Mouse (Mus musculus) right cerebral cortex, adult 18-20 months (tissue): ENCODE data around the gene Hemgn.

ENCODE experiments used
- DNase-seq: peaks from one replicate; pipeline ENCODE4 v3.0.0; 2022; ENCODE audit warnings: mixed read lengths

The Hemgn gene

DNA sequence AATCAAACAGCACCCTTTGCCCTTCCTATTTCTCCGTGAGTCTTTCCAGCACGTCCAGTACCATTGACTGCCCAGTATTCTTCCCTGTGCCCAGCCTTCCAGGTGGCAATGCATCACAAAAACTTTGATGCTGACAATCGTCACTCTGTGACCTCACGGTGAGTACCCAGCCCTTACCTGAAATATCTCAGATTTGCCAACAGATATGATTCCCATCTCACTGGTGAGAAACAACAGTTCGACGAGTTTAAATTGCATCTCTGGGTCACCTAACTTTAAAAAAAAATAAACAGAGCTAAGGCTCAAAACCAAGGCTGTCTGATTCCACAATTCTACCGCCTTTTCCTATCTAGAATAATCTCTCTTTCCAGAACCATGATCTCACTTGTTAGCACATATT lies at the start of gene Hemgn:
Gene Hemgn (minus strand): TSS at position 101 of the 400 bp plus-strand sequence.
- DNase-seq = no peak

DNA sequence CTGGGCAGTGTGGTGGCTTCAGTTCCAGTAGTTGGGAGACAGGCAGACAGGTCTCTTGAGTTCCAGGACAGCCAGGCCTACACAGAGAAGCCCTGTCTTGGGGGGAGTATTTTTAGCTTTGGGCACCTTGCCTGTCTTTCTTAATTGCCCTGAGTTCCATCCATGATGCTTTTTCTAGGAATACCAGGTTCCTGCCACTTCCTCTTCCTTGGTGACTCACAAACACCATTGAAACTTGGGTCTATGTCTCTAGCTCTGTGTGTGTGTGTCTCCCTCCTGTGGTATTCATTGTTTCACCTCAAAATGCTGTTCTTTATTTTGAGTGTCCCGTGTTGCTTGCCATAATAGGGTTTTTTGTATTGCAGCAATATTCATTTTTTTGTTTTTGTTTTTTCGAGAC lies 45.1 kb upstream of the Hemgn start:
- DNase-seq = no peak

DNA sequence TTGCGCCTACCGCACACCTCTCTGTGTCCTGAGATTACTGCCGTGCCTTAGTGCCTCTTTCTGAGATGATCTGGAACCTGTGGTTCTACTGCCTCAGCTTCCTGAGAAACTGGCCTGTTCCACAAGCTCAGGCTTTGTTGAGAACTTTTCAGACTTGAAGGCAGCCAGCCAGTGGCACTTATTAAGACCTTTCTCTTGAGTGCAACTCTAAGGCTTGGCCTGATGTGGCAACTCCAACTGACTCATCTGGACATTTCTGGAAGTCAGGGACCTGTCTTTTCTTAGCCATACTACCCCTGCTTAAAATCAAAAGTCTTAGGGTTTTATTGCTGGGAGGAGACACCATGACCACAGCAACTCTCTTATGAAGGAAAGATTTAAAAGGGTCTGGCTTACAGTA lies 43.9 kb upstream of the Hemgn start:
- DNase-seq = no peak

DNA sequence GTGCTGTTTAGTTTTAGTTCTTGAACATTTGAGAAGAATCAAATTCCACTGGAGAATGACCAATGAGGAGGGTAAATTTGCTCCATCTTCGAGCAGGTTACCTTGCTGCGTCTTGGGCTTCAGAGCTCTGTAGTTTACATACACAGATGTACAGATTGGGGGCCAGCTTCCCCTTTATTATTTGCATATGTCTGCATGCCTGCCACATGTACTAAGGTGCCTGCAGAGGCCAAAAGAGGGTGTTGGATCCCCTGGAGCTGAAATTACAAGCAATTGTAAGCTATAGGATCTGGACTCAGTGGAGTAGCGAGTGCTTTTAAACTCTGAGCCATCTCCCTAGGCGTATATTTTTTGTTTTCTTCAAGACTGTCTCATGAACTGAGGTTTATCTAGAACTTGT lies 43.5 kb upstream of the Hemgn start:
- DNase-seq = no peak

DNA sequence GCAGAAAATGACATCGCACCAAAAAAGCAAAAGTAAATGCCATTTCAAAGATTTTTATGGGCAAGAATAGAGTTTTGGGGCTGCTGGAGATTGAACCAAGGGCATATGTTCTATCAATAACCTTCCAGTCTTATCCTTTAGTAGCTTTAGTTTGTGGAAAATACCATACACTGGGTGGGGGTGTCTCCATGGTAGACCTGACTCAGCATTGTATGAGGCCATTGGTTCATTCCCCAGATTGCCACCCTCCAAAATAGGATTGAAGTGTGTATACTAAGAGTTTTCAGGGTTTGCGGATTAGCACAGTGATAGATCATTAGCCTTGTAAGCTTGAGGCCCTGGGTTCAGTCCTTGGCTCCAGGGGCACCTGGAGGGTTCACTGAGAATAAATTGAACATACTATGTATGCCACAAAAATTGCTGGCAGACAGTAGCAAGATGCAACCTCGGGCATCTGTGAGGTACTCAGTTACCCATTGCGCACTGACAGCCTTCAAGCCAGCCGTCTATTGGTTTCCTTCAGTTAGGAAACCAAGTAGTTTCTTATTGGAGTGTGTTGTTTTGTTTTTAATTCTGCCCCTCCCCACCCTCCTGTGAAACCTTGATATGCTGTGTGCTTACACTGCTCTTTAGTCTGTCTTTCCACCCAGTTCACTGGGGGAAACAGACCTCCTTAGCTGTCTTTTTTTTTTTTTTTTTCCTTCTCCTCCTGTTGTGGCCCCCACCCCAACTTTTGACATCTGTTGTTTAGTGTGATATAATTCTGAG lies 41.0 kb upstream of the Hemgn start:
- no peak for DNase-seq

DNA sequence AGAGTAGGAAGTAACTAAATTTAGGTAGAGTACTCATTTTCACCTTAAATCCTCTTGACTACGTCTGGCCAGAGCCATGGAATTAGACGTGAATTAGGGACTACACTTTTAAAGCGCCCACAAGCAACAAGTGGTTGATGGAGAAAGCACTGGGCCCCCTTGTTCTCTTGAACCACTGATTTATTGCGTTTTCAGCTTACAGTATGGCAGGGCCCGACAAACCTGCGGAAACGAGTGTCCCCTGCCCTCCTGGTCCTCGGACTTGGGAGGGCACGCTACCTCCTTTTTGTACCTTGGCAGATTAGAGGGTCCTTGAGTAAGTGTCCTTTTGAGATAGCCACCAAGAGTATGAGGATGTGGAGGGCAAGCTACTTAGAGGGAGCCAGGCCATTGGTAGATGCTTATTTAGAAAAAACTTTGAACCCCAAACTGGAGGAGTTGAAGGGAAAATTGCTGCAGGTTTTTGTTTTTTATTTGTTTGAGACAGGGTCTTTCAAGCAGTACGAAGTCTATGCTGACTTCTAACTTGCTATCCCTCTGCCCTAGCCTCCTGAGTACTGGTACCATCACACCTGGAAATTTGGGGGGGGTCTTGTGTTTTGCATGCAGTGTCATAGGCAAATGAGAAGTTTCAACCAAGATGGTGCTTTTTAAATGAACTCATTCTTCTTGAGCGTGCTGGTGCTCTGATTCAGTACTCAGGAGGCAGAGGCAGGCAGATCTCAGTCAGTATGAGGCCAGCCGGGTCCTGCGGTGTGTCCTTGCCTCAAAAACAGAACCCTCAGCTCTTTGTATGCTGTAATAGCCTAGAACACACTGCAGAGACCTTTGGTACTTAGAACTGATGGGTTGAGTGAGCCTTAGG lies 39.8 kb upstream of the Hemgn start:
- no peak for DNase-seq

DNA sequence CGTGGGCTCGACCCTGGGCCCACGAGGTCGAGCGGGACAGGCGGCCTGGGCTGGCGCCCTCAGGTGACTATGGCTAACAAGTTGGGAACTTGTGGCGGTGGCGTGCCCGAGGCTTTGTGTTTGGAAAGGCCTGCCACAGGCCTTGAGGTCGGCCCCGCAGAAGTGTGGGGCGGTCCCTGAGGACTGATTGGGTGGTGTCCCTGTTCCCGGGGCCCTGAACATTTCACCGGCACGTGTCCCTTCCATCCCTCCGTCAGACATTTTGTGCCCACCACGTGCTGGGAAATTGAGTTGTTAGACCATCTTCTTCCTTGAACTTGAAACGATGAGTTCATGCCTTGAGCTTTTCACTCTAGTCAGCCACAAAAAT lies 39.2 kb upstream of the Hemgn start:
- peak; percentile 22 for DNase-seq

DNA sequence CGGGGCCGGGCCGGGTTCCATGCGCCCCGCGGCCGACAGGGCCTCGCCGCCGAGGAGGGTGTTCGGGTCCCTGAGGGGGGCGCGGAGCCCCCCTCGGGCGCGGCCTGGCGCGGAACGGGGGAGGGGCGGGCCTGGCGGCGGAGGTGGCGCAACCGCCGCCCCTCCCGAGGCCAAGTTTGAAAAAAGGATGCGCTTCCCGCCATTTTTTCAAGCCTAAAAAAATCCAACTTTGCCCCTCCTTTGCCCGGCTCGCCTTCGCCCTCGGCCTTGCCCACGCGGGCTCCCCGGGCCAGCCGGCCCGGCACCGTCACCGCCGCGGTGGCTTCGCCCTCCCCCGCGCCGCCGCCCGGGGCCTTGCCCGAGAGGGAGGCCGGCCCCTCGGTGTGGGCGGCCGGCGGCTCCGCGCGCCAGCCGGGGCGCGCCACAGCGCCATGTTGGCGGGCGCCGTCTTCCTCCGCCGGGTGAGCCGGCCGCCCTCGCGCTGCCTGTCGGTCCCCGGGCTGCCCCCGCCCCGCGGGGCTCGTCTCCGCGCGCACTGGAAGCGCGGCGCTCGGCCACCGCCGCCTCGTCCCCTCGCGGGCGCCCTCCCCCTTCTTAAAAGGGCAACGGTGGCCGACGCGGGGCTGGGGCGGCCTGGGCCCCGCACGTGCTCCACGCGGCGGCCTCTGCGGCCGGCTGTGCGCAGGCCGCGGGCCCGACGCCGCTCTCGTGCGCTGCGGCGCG lies 38.6 kb upstream of the Hemgn start:
- DNase-seq = peak; percentile 76

DNA sequence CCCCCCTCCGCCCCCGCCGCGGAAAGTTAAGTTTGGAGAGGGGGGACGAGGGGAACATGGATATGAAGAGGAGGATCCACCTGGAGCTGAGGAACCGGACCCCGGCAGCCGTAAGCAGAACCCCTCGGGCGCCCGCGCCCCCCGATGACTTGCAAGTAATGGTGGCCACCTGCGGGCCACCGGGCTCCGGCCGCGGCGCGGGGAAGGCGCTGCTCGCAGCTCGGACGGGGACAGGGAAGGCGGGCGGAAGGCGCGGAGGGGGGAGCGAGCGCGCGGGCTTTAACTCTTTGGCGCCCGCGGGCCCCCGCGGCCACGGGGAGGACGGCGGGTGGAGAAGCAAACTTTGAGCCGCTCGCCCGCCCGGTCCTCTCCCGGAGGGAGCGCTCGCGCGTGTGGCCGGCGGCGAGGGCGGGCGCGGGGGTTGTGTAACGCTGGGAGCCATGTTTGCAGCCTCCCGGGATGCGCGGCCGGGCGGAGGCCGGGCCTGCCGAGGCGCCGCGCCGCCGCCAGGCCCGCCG lies 38.0 kb upstream of the Hemgn start:
- DNase-seq = peak; percentile 70

DNA sequence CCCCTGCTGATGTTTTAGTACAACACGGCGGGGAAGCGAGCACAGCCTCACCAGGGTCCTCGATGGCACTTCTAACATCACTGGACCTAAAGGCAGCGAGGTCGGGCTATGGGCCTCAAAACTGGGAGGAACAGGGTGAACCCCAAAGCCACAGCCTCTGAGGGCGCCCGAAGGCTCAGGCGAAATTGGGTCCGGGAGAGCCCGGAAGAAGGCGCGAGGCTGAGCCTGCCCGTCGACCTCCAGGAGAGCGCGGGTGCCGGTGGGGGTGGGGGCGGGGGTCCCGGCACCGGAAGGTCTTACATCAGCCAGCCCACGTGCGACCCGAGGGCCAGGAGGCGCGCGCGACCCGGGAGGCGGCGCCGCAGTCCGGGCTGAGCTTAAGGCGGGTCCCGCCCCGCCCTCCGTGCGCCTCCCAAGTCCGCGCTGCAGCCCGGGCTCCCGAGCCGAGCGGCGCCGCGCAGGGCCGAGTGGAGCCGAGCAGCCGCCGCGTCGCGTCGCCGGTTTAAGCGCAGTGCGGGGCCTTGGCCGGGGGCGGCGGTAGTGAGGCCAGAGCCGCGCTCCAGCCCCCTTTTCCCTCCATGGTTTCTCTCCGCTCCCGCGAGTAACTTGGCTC lies 37.3 kb upstream of the Hemgn start, which contains the start of gene Anp32b:
Gene Anp32b (plus strand): TSS at position 384 of the 613 bp plus-strand sequence.
- peak; percentile 93 for DNase-seq

DNA sequence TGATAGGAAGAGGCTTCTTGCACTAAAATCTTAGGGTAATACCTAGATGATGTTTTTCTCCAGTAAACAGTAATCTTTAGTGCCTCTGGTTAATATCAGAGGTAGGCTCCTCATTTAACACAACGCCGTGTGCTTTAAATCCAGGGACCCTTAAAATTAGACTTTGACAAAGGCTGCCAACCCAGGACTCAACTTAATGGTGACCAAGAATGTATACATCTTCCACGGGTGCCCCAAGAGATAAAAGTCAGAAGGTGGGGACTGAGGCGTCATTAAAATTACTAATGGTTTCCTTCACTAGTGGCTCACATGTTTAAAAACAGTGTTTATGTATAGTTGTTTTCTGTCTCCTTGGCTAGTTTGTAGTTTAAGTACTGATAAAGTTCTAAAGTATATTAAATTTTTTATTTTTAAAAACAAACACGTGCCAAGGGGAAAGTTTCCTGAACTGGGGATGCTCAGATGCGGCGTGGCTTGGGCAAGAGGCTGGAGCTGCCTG lies 36.8 kb upstream of the Hemgn start:
- DNase-seq = no peak

DNA sequence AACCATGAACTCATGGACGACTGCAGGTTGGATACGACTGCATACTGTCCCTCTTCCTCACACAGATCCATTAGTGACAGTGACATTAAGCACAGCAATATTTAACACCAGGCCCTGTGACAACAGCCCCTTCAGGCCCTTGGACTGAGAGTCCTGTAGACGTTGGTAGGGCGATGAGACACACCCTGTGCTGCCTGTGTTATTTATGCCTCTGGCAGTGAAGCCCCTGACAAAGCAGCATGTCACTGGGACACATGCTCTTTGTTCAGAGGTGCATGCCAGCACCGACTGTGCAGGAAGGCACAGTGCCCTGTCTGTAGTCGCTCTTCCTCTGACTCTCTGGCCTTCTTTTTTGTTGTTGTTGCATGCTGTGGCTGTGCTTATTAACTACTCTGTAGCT lies 35.6 kb upstream of the Hemgn start:
- DNase-seq = no peak

DNA sequence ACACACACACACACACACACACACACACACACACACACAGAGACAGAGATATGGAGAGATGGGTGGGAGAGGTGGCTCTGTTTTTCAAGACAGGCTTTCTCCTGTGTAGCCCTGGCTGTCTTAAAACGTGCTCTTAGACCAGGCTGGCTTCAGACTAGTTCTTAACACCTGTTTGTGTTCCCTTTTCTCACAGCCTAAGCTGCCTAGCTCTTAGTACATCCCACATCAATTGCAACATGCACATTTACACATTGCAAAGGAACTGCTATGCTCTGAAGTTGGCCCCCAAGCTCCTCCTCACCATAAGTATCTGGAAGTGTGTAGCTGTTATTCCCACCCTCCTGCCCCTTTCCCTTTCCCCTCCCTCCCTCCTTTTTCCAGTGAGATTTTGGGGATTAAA lies 34.2 kb upstream of the Hemgn start:
- no peak for DNase-seq

DNA sequence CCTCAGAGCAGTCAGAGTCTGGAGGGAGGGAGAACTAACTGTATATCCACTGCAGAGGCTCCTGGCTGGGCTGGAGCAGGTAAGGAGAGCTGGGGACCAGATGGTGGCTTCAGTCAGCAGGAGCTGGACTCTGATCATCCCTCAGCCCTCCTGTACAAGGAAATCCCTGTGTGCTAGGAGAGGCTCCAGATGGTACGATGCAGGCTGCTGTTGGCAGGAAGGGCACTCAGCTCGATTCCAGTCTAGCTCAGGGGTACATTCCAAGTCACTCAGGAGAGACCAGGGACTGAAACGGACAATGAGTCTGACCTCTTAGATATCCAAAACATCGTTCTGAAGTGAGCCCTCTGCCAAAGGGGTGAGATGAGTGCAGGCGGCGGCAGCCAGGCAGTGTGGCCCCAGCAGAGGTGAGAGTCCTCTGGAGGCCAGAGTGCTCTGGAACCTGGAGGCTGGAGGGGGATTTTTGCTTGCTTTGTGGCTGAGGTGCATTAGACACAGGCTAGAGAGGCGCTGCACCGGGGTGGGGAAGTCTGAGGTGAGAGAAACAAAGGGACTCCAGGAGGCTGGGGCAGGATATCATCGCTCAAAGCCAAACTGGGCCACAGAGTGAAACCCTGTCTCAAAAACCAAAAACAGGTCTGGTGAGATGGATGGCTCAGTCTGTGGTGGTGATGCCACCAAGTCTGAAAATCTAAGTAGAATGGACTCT lies 32.1 kb upstream of the Hemgn start:
- DNase-seq = no peak

DNA sequence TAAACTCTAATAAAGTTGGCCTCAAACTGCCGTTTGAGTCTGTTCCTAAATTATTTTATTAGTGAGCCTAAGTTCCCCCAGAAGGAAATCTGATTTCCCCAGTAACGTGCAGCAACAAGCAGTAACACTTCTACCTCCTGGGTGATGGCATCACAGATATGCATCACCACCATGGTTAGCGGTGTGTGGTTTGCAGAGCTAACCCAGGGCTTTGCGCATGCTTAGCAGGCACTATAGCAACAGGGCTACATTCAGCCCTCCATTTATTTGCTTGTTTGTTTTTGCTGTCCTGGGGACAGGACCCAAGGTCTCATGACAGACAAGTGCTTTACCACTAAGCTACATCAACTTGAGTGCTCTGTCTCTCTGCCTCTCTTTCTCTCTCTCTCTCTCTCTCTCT lies 29.2 kb upstream of the Hemgn start:
- no peak for DNase-seq

DNA sequence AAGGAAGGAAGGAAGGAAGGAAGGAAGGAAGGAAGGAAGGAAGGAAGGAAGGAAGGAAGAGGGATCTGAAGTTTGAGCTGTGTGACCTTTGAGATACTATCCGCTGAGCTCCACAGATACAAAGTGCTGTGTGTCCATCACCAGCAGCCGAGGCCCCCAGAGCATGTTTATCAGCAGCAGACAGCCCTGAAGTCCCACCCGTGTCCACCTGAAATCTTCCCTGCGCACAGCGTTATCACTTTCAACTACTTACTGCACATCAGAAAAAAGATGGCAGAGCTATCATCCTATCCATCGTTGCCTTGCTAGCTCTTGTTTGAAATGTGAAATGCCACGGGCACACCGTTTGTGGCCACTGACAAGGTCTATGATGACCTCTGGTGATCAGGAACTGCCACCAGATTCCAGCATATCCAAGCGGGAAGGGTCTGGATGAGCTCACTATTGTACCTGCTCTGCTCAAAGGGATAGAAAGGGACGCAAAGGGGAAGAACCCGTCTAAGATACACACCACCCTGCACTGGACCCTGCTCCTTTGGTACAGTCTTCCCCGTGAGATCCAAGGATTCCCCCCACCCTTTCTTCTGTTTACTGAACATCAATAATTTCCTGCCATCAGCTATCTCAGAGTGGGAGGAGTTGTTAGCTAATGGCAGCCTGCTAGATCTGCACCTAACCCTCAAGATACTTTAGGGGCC lies 19.2 kb upstream of the Hemgn start:
- no peak for DNase-seq

DNA sequence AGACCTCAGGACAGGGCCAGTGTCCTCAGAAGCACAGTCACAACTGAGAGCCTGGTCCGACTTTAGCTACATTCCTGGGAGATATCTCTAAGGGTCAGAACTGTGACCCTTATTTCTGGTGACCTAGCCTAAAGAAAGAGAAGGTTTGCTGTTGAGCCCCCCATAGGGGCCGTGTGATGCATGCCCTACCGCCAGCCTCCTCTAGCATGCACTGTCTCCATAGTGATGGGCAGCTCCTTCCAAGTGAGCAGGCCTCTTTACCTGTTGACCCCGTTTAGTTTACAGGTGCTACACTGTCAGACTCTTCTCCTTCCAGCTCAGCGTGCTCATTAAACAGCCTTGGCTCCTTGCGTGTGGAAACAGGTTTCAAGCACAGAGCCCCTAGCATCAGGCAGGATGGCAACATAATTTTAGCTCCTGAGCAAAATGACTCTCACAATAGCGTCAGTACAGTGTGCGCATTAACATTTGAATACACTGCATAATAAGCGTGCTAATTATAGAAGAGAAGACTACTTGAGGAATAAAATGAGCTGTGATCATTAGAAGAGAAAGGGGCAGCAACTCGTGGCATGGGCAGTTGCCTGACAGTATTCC lies 15.7 kb upstream of the Hemgn start:
- DNase-seq = peak; percentile 12

DNA sequence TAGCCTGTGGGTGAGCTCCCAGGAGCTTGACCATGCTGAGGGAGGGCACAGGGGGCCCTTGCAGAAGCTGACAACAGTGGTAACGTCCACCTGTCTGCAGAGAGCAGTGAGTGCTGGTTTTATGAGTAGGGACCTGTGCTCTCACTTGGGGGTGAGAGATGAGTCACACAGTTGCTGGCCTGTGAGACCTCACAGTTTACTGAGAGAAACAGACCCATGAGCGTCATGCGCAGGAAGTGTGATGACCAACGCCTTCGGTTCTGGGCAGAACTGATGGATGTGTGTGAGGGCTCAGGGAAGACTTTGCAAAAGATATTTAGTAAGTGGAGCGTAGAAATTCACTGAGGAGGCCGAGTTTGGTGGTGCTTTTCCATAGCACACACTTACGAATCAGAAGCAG lies 9.3 kb upstream of the Hemgn start:
- no peak for DNase-seq

DNA sequence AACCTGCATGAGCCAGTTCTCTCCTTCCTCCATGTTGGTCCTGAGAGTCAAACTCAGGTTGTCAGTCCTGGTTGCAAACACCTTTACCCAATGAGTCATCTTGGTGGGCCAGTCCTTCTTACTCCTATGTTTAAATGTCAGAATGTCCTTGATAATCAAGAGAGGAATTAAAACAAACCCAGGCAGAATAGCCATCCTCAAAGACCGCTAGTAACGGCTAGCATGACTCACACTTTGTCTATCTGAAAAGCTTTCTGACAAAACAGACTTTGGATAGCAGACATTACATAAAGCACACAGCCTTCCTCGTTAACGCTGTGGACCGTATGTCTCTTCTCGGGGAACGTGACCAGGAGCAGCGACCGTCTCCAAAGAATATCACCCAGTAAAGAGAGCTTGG lies 5.5 kb upstream of the Hemgn start:
- no peak for DNase-seq

DNA sequence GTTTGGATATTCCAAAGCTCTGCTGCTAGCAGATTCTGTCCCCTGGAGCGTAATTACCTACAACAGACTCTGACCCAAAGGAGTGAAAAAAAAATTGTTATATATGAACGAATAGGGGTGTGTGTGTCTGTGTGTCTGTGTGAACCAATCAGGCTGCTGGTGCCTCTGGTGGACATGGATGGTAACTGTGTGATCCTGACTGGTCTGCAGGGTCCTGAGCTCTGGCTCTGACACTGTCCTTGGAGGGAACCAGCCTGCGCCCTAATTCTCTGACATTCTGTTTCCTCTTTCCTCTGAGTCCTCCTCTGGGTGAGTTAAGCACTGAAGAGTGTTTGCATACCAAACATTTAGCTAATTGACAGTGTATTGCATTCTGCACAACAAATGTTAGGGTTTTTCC lies 4.2 kb upstream of the Hemgn start:
- DNase-seq = no peak

DNA sequence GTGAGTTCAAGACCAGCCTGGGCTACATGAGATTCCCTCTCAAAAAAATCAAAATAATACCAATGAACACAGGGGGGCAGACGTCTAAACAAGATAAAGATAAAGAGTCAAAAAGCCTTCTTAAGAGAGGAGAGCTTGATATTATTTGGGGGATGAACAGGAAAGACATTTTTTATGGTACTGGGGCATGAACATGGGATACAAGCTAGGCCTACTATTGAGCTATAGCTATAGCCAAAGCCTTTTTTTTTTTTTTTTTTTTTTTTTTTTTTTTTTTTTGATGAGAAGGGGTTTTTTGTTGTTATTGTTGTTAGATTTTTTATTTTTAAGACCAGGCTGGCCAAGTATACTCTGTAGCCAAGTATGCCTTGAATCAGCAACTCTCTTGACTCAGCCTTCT lies 1.2 kb downstream of the Hemgn start:
- no peak for DNase-seq
